Mouse (Mus musculus) limb, embryonic 13.5 days (tissue): ENCODE measurements around the gene Exd1. TPM values are rescaled to one million over a fixed set of nuclear protein-coding genes. Genes with fewer than 3 reads are reported as not detected.
"Not testable (repeated sequence)": the region's sequence is repeated elsewhere in the genome, so short reads cannot be mapped to it uniquely, and the experiment has no call there.

Source experiments
- ATAC-seq: fragments of 200-750 bp; cut with Nextera tagmentation; 2 replicates; pipeline ENCODE4 v1.8.0; 2017; ENCODE audit warnings: low read depth, moderate number of reproducible peaks, moderate TSS enrichment; ENCODE audit not compliant: low FRiP score
- H3K27ac ChIP-seq: fragments of 300-500 bp; sonication (generic); 2 replicates; pipeline ENCODE4 v1.5.1; 2015; ENCODE audit warnings: inconsistent platforms, mild to moderate bottlenecking, moderate library complexity
- H3K27me3 ChIP-seq: fragments of 300-500 bp; sonication (generic); 2 replicates; pipeline ENCODE4 v1.6.1; 2015; ENCODE audit warnings: mild to moderate bottlenecking, inconsistent platforms
- H3K36me3 ChIP-seq: fragments of 300-500 bp; sonication (generic); 2 replicates; pipeline ENCODE4 v1.6.1; 2015; ENCODE audit warnings: inconsistent platforms, mild to moderate bottlenecking, moderate library complexity
- H3K4me1 ChIP-seq: fragments of 300-500 bp; sonication (generic); 2 replicates; pipeline ENCODE4 v1.6.1; 2015; ENCODE audit warnings: inconsistent platforms
- H3K4me2 ChIP-seq: fragments of 300-500 bp; sonication (generic); replicated peaks from 2 replicates; pipeline ENCODE4 v1.6.1; 2015; ENCODE audit warnings: inconsistent platforms, mild to moderate bottlenecking, moderate library complexity
- H3K4me3 ChIP-seq: fragments of 300-500 bp; sonication (generic); 2 replicates; pipeline ENCODE4 v1.5.1; 2015; ENCODE audit warnings: moderate library complexity, mild to moderate bottlenecking, inconsistent platforms
- H3K9ac ChIP-seq: fragments of 300-500 bp; sonication (generic); 2 replicates; pipeline ENCODE4 v1.6.1; 2015; ENCODE audit warnings: mild to moderate bottlenecking, inconsistent platforms
- H3K9me3 ChIP-seq: fragments of 300-500 bp; sonication (generic); 2 replicates; pipeline ENCODE4 v1.6.1; 2016; ENCODE audit warnings: inconsistent platforms
- WGBS: fragments of 180-500 bp; shearing (Covaris S2); methylation state at CpG from one replicate; pipeline ENCODE4 v1.1.7; 2015; 5-methylcytosine and 5-hydroxymethylcytosine counted together
- polyA plus RNA-seq: library from polyadenylated mRNA; unstranded; fragments of >200 nt; fragmentation: Nextera tagmentation; extraction: Ambion mirVana; gene quantifications from 2 replicates; pipeline ENCODE4 v1.2.1, GENCODE M21; 2015

The Exd1 gene
- polyA plus RNA-seq, 1 experiment from 2014 or later, result 0.23 TPM

- no peak for ATAC-seq
- H3K9ac ChIP-seq, result no peak overlapping the region
- no peak overlapping the region for H3K4me3 ChIP-seq
- no peaks in the 10 kb centered on the region for H3K27me3 ChIP-seq
- WGBS, result 47% methylated on average over 4 of the region's 4 CpGs
- H3K9me3 ChIP-seq, result no peaks in the 10 kb centered on the region
- H3K4me2 ChIP-seq, result no peak overlapping the region
- H3K27ac ChIP-seq, result no peak overlapping the region
- H3K4me1 ChIP-seq, result no peaks in the 10 kb centered on the region
- no peaks in the 10 kb centered on the region for H3K36me3 ChIP-seq
These were observed 22.0 kb downstream of the Exd1 start for GRCm38 (mm10) chr2:119525422-119525821.

- no peaks in the 10 kb centered on the region for H3K27me3 ChIP-seq
- ATAC-seq, result no peak
- no peaks in the 10 kb centered on the region for H3K9me3 ChIP-seq
- no peak overlapping the region for H3K4me3 ChIP-seq
- H3K27ac ChIP-seq, result no peak overlapping the region
- H3K4me2 ChIP-seq, result no peak overlapping the region
- H3K9ac ChIP-seq, result no peak overlapping the region
- 70% methylated on average over 4 of the region's 4 CpGs for whole genome bisulfite sequencing
- no peaks in the 10 kb centered on the region for H3K4me1 ChIP-seq
- no peaks in the 10 kb centered on the region for H3K36me3 ChIP-seq
These were observed 23.6 kb downstream of the Exd1 start for GRCm38 (mm10) chr2:119523836-119524235.

GRCm38 (mm10) chr2:119520550-119520949, 26.9 kb downstream of the Exd1 start:
- Histone ChIP-seq H3K36me3 (no peaks in the 10 kb centered on the region), H3K27me3 (no peaks in the 10 kb centered on the region), H3K9ac (no peak overlapping the region), H3K27ac (no peak overlapping the region), H3K4me2 (no peak overlapping the region), H3K9me3 (no peaks in the 10 kb centered on the region), H3K4me3 (no peak overlapping the region), H3K4me1 (no peaks in the 10 kb centered on the region)
- ATAC-seq, result no peak
- 73% methylated on average over 7 of the region's 7 CpGs for WGBS

- H3K27ac ChIP-seq, result no peak overlapping the region
- no peak for ATAC-seq
- no peaks in the 10 kb centered on the region for H3K4me1 ChIP-seq
- H3K9me3 ChIP-seq, result no peaks in the 10 kb centered on the region
- no peak overlapping the region for H3K4me3 ChIP-seq
- H3K9ac ChIP-seq, result no peak overlapping the region
- 36% methylated on average over 5 of the region's 5 CpGs for WGBS
- no peak overlapping the region for H3K4me2 ChIP-seq
- H3K27me3 ChIP-seq, result no peaks in the 10 kb centered on the region
- H3K36me3 ChIP-seq, result no peaks in the 10 kb centered on the region
These were observed 30.6 kb downstream of the Exd1 start for GRCm38 (mm10) chr2:119516811-119517210.

- ATAC-seq, result no peak
- no peaks in the 10 kb centered on the region for H3K9me3 ChIP-seq
- H3K4me1 ChIP-seq, result no peaks in the 10 kb centered on the region
- no peak overlapping the region for H3K9ac ChIP-seq
- H3K27me3 ChIP-seq, result no peaks in the 10 kb centered on the region
- H3K36me3 ChIP-seq, result no peaks in the 10 kb centered on the region
- H3K4me2 ChIP-seq, result no peak overlapping the region
- H3K4me3 ChIP-seq, result no peak overlapping the region
- no peak overlapping the region for H3K27ac ChIP-seq
- 80% methylated on average over 3 of the region's 3 CpGs for WGBS
These were observed 33.4 kb downstream of the Exd1 start for GRCm38 (mm10) chr2:119514026-119514522.

GRCm38 (mm10) chr2:119512292-119512691, 35.1 kb downstream of the Exd1 start:
- 84% methylated on average over 3 of the region's 3 CpGs for WGBS
- Histone ChIP-seq H3K4me1 (no peaks in the 10 kb centered on the region), H3K9me3 (no peaks in the 10 kb centered on the region), H3K4me3 (no peak overlapping the region), H3K27me3 (no peaks in the 10 kb centered on the region), H3K36me3 (no peaks in the 10 kb centered on the region), H3K9ac (no peak overlapping the region), H3K27ac (no peak overlapping the region), H3K4me2 (no peak overlapping the region)
- no peak for ATAC-seq

GRCm38 (mm10) chr2:119510856-119511255, 36.6 kb downstream of the Exd1 start:
- H3K4me2 ChIP-seq, result no peak overlapping the region
- no peak overlapping the region for H3K27ac ChIP-seq
- H3K4me1 ChIP-seq, result no peaks in the 10 kb centered on the region
- H3K9ac ChIP-seq, result no peak overlapping the region
- H3K4me3 ChIP-seq, result no peak overlapping the region
- no peaks in the 10 kb centered on the region for H3K9me3 ChIP-seq
- H3K36me3 ChIP-seq, result no peaks in the 10 kb centered on the region
- no peak for ATAC-seq
- 84% methylated on average over 2 of the region's 2 CpGs for WGBS
- no peaks in the 10 kb centered on the region for H3K27me3 ChIP-seq

- not testable (repeated sequence) for H3K27ac ChIP-seq, H3K9ac ChIP-seq, H3K4me2 ChIP-seq, H3K27me3 ChIP-seq, H3K4me1 ChIP-seq, H3K4me3 ChIP-seq, H3K9me3 ChIP-seq, H3K36me3 ChIP-seq, ATAC-seq
- 63% methylated on average over 7 of the region's 7 CpGs for WGBS
These were observed 38.9 kb downstream of the Exd1 start for GRCm38 (mm10) chr2:119508518-119508917.

- Histone ChIP-seq H3K4me1 (no peaks in the 10 kb centered on the region), H3K36me3 (no peaks in the 10 kb centered on the region), H3K27ac (no peak overlapping the region), H3K9ac (no peak overlapping the region), H3K27me3 (no peaks in the 10 kb centered on the region), H3K4me3 (no peak overlapping the region), H3K4me2 (no peak overlapping the region), H3K9me3 (no peaks in the 10 kb centered on the region)
- ATAC-seq, result no peak
These were observed 40.3 kb downstream of the Exd1 start for GRCm38 (mm10) chr2:119507108-119507507.

GRCm38 (mm10) chr2:119500965-119501652, 46.3 kb downstream of the Exd1 start:
- no peak for ATAC-seq
- no peak overlapping the region for H3K4me3 ChIP-seq
- 81% methylated on average over 2 of the region's 2 CpGs for whole genome bisulfite sequencing
- H3K36me3 ChIP-seq, result no peaks in the 10 kb centered on the region
- no peaks in the 10 kb centered on the region for H3K4me1 ChIP-seq
- H3K27ac ChIP-seq, result no peak overlapping the region
- no peak overlapping the region for H3K4me2 ChIP-seq
- no peaks in the 10 kb centered on the region for H3K27me3 ChIP-seq
- no peak overlapping the region for H3K9ac ChIP-seq
- no peaks in the 10 kb centered on the region for H3K9me3 ChIP-seq

GRCm38 (mm10) chr2:119498859-119499258, 48.6 kb downstream of the Exd1 start:
- no peak overlapping the region for H3K27ac ChIP-seq
- H3K27me3 ChIP-seq, result no peaks in the 10 kb centered on the region
- WGBS, result 90% methylated on average over 2 of the region's 2 CpGs
- ATAC-seq, result no peak
- no peak overlapping the region for H3K4me2 ChIP-seq
- no peaks in the 10 kb centered on the region for H3K4me1 ChIP-seq
- H3K9me3 ChIP-seq, result no peaks in the 10 kb centered on the region
- H3K9ac ChIP-seq, result no peak overlapping the region
- no peaks in the 10 kb centered on the region for H3K36me3 ChIP-seq
- no peak overlapping the region for H3K4me3 ChIP-seq

GRCm38 (mm10) chr2:119496082-119496481, 51.3 kb downstream of the Exd1 start:
- Histone ChIP-seq H3K36me3 (no peaks in the 10 kb centered on the region), H3K4me3 (no peak overlapping the region), H3K27me3 (no peaks in the 10 kb centered on the region), H3K27ac (no peak overlapping the region), H3K4me2 (no peak overlapping the region), H3K9ac (no peak overlapping the region), H3K4me1 (no peaks in the 10 kb centered on the region), H3K9me3 (no peaks in the 10 kb centered on the region)
- WGBS, result 87% methylated on average over 2 of the region's 2 CpGs
- no peak for ATAC-seq

- H3K9ac ChIP-seq, result no peak overlapping the region
- 42% methylated on average over 5 of the region's 5 CpGs for WGBS
- H3K4me1 ChIP-seq, result no peaks in the 10 kb centered on the region
- no peaks in the 10 kb centered on the region for H3K36me3 ChIP-seq
- no peak overlapping the region for H3K27ac ChIP-seq
- no peaks in the 10 kb centered on the region for H3K27me3 ChIP-seq
- no peak overlapping the region for H3K4me3 ChIP-seq
- H3K4me2 ChIP-seq, result no peak overlapping the region
- no peak for ATAC-seq
- no peaks in the 10 kb centered on the region for H3K9me3 ChIP-seq
These were observed 55.5 kb downstream of the Exd1 start for GRCm38 (mm10) chr2:119491953-119492352.
